Mouse (Mus musculus) frontal cortex, adult (tissue): ENCODE measurements at regions not wholly inside any gene's neighbourhood (a gene's known extent, or its start where the extent isn't known, plus 50 kb on each side); places are given as distances from the start of the nearest gene placed in this dataset.

Experiments used
- ATAC-seq: cut with Nextera tagmentation; 2 replicates; pipeline ENCODE4 v1.9.2; 2017; ENCODE audit warnings: mild to moderate bottlenecking, moderate library complexity, mixed read lengths; ENCODE audit not compliant: low TSS enrichment

DNA sequence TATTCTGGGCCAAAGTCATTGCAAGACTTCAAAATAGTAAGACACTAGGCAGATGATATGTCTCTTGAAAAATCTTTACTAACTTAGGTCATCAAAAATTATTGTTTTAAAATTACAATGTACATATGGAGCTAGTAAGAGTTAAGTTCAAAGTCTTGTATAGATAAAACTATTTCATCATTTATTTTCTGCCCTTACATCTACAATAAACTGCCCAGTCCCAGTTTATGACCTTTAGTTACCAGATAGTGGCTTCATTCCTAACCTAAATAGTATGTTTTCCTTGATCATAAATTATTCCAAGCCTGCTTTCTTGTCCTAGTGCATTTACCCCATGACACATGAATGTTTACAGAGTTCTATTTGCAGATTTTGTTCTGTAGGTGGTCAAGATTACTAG, 72.9 kb downstream of the Manea start:
- ATAC-seq = no peak

DNA sequence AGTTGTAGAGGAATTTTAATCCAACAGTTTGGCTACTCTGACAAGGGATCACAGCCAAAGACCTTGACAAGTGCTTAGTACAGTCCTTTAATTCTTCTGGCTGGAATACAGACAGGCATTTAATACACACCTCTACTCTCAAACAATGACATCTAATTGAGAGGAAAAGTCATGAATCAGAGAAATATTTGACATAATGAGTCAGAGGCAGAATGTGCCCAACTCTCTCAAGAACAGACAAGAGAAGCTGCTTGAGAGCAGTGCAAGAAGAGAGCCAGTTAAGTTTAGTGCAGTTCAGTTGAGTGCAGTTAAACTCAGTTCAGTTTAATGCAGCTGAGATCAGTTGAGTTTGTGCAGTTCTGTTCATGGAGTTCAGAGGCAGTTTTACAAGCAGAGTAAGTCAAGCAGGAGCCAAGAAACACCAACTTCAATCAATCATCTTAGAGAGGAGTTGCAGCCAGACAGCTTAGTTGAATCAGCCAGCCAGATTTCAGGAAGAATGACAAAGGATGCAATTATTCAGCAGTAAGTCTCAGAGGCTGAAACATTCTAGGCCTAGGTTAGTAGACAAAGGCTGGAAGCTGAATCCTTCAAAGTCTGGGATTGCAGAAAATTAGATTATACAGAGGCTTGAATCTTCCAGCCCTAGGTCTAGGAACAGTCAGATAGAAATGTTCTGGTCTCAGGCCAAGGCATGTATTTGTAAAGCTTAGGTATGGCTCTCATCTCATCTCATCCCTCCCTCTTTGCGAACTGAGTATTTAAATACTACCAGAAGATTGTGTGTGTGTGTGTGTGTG, 87.3 kb downstream of the Manea start:
- ATAC-seq = no peak

DNA sequence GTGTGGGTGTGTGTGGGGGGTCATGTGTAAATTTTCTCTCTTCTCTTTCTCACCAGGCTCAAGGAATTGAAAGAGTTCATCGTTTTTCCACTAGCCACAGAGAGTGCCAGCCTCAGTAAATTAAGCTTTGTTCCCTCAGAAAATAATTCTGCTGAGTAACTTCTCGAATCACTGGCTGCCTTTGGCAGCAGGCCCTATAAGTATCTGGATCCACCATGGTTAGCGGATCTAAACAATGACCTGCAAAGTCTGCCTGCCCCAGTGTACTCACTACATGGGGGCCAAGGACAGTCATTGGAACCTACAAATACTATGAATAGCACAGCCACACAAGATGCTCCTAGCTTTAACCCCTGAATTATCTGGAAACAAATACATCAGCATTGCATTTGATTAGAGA, 90.8 kb downstream of the Manea start:
- ATAC-seq = 0 out of 2 replicates have a peak, but pooled peaks have one; percentile 27

DNA sequence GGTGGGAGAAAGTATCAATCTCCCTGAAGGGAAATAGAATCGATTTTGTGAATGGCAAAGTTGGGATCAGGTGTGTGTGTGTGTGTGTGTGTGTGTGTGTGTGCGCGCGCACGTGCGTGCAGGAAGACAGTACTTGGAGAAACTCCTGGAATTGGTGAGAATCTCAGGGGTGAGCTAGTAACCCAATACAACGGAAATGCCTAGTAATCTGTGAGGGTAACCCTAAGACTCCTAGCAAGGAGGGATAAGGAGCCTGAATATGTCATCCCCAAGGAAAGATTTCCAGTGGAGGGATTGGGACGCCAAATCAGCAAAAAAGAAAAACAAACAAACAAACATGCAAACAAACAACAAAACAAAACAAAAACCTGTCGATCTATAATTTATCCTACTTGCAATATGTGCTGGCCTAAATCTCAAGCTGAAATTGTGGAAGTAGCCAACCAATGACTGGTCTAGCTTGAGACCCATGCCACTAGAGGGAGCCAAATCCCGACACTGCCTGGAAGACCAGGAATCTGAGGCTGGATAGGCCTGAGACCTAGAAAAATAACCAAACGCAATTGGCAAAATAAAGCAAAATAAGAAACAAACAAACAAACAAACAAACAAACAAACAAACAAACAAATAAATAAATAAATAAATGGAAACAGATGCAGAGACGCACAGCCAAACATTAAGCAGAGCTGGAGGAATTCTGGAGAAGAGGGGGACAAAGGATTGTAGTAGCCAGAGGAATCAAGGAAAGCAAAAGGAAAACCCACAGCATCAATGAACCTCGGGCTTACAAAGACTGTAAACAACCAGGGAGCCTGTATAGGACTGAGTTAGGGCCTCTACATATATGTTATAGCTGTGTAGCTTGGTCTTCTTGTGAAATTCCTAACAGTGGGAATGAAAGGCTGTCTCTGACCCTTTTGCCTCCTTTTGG, 98.5 kb downstream of the Manea start:
- ATAC-seq = peak; percentile 96

DNA sequence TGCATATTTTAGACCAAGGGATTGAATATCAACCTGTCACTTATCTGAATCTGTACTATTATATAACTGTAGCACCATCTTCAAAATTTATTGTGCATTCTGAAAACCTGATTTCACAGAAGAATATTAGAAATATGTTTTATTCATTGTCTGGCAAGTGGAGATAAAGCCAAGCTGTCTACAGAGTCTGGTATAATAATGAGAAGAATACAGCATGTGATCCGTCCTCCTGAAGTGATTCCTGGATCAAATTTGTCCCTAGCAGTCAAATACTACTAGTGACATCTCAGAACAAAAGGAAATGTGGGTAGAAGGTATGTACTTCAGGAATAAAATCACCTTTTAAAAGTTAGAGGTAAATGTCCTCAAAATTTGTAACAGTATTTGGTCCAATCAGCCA, 123.4 kb downstream of the Manea start:
- no peak for ATAC-seq
